Mouse (Mus musculus): ENCODE data around the gene Pigv. TPM values are rescaled to one million over a fixed set of nuclear protein-coding genes. Genes with fewer than 3 reads are reported as not detected.
A peak's percentile ranks its signal among the peaks of the same experiment; 100 is the strongest.

Pigv gene
- polyA plus RNA-seq, 1 experiment from 2014 or later = 11.8 TPM

DNA sequence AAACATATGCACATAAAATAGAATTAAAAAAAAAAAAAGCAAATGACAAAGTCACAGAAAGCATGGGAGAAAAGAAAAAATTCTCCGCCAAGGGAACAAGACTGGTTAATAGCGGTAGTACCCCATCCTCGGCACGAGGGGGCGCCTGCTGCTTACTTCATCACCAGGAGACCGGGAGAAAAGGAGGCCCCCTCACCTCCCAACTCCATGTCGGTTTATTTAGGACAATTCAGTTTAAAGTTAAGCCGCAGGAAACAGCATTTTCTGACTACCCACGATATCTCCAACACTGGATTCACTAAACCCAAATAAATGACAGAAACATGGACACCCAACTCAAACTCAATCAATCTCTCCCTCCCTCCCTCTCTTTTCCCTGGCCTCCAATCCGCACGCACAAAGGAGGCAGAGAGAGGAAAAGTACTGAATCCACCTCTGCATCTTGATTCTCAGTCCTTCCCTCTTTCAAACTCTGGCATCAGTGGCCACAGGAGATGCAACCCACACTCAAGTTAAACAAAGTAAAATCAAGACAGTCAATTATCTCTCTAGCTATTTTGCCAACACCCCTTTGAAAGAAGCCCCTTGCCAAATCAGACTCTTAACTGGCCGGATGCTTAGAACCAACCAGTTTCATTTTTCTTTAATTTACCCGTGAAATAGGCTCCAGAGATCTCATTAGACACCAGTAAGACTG, 1.1 kb downstream of the Pigv start:
- no peaks in the 10 kb centered on the region for H3K9me3 ChIP-seq (replicated peaks)
- peak overlapping the region; percentile 68 for H3K4me2 ChIP-seq
- peaks cover 47% of the 10 kb centered on the region for H3K4me1 ChIP-seq (replicated peaks)
- H3K36me3 ChIP-seq = no peaks in the 10 kb centered on the region
- no peak for ATAC-seq (replicated peaks; ENCODE audit: insufficient number of reproducible peaks, insufficient read depth, low FRiP score, low read depth)
- H3K9ac ChIP-seq = peak overlapping the region; percentile 80
- H3K4me3 ChIP-seq = peak overlapping the region; percentile 67
- peak overlapping the region; percentile 99 for H3K27ac ChIP-seq
- 4% methylated on average over 13 of the region's 13 CpGs for WGBS
- H3K27me3 ChIP-seq = no peaks in the 10 kb centered on the region

DNA sequence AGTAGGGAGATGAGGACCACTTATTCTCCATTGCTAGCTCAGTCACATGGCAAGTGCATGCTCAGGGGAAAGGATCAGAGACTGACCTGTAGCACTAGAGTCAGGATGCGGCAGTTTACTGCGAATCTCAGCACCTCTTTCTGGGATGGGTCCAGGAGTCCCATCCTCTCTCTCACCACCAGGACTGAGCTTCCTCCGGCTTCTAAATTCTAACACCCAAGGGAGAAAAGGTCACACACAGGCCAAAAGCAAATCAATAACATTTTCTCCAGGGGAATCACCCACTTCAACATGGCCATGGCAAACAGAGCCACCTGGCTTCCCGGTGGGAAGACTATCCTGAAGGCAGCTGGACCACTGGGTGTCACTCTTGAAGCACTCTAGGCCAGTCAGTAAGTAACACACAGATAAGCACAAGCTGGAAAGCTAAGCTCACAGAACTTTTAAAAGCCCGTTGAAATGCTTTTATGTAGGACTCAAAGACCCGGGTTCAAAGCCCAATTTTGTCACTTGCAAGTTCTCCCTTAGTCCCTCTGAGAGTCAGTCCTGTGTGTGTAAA, 2.7 kb downstream of the Pigv start:
- H3K27ac ChIP-seq = no peak overlapping the region
- H3K4me1 ChIP-seq (replicated peaks) = peaks cover 31% of the 10 kb centered on the region
- no peak overlapping the region for H3K4me3 ChIP-seq
- no peak overlapping the region for H3K9ac ChIP-seq
- H3K27me3 ChIP-seq = no peaks in the 10 kb centered on the region
- no peaks in the 10 kb centered on the region for H3K9me3 ChIP-seq (replicated peaks)
- no peak overlapping the region for H3K4me2 ChIP-seq
- WGBS = 54% methylated on average over 6 of the region's 6 CpGs
- peaks cover 4% of the 10 kb centered on the region; the same call in 1 of the 2 replicates for H3K36me3 ChIP-seq
- no peak for ATAC-seq (replicated peaks; ENCODE audit: insufficient number of reproducible peaks, insufficient read depth, low FRiP score, low read depth)

GRCm38 (mm10) chr4:133668537-133668936, 3.9 kb downstream of the Pigv start:
- Histone ChIP-seq H3K27ac (no peak overlapping the region), H3K4me3 (no peak overlapping the region), H3K4me2 (no peak overlapping the region), H3K9ac (no peak overlapping the region), H3K27me3 (no peaks in the 10 kb centered on the region), H3K9me3 (replicated peaks) (no peaks in the 10 kb centered on the region), H3K36me3 (peaks cover 8% of the 10 kb centered on the region; the same call in 1 of the 2 replicates), H3K4me1 (replicated peaks) (peaks cover 20% of the 10 kb centered on the region)
- ATAC-seq (replicated peaks; ENCODE audit: insufficient number of reproducible peaks, insufficient read depth, low FRiP score, low read depth) = no peak
- 74% methylated on average over 3 of the region's 3 CpGs for WGBS

GRCm38 (mm10) chr4:133666199-133666598, 6.2 kb downstream of the Pigv start:
- peak overlapping the region; percentile 31; the same call in 1 of the 2 replicates for H3K27ac ChIP-seq
- WGBS = 73% methylated on average over 6 of the region's 6 CpGs

GRCm38 (mm10) chr4:133665118-133665517, 7.3 kb downstream of the Pigv start:
- Histone ChIP-seq H3K27me3 (no peaks in the 10 kb centered on the region), H3K9me3 (replicated peaks) (no peaks in the 10 kb centered on the region), H3K36me3 (peaks cover 16% of the 10 kb centered on the region; the same call in 1 of the 2 replicates), H3K4me3 (no peak overlapping the region), H3K27ac (no peak overlapping the region), H3K4me1 (replicated peaks) (peaks cover 12% of the 10 kb centered on the region), H3K4me2 (no peak overlapping the region), H3K9ac (no peak overlapping the region)
- no peak for ATAC-seq (replicated peaks; ENCODE audit: insufficient number of reproducible peaks, insufficient read depth, low FRiP score, low read depth)
- 62% methylated on average over 11 of the region's 11 CpGs for WGBS

More at GRCm38 (mm10) chr4:133666199-133666598, 6.2 kb downstream of the Pigv start:
- H3K27me3 ChIP-seq = no peaks in the 10 kb centered on the region
- peaks cover 11% of the 10 kb centered on the region for H3K4me1 ChIP-seq (replicated peaks)
- no peak overlapping the region for H3K4me2 ChIP-seq
- no peaks in the 10 kb centered on the region for H3K9me3 ChIP-seq (replicated peaks)
- H3K36me3 ChIP-seq = peaks cover 16% of the 10 kb centered on the region; the same call in 1 of the 2 replicates
- no peak for ATAC-seq (replicated peaks; ENCODE audit: insufficient number of reproducible peaks, insufficient read depth, low FRiP score, low read depth)
- H3K9ac ChIP-seq = no peak overlapping the region
- no peak overlapping the region for H3K4me3 ChIP-seq

DNA sequence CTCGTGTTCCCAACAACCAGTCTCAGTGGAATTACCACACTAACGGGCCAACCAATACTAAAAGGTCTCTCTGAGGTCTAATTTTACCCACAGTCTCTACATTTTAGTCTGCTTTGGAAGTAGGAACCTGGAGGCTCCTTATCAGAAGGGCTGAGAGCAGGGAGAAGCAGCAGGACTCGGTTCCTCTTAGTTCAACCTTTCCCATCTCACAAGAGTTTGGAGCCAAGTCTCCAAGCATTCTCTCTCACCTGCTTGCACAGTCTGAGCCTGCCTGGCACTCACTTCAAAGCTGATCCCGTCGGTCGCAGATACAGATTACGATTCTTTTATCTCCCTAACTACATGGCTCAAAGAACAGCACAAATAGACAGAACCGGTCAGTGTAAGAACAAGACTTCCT, 9.5 kb downstream of the Pigv start:
- Histone ChIP-seq H3K4me1 (replicated peaks) (peaks cover 25% of the 10 kb centered on the region), H3K4me2 (no peak overlapping the region), H3K27ac (no peak overlapping the region), H3K27me3 (no peaks in the 10 kb centered on the region), H3K4me3 (no peak overlapping the region), H3K9me3 (replicated peaks) (no peaks in the 10 kb centered on the region), H3K36me3 (peaks cover 16% of the 10 kb centered on the region; the same call in 1 of the 2 replicates), H3K9ac (no peak overlapping the region)
- WGBS = 64% methylated on average over 8 of the region's 8 CpGs
- no peak for ATAC-seq (replicated peaks; ENCODE audit: insufficient number of reproducible peaks, insufficient read depth, low FRiP score, low read depth)

- H3K9ac ChIP-seq = no peak overlapping the region
- H3K36me3 ChIP-seq = peaks cover 16% of the 10 kb centered on the region; the same call in 1 of the 2 replicates
- no peaks in the 10 kb centered on the region for H3K9me3 ChIP-seq (replicated peaks)
- H3K4me3 ChIP-seq = no peak overlapping the region
- H3K27me3 ChIP-seq = no peaks in the 10 kb centered on the region
- ATAC-seq (replicated peaks; ENCODE audit: insufficient number of reproducible peaks, insufficient read depth, low FRiP score, low read depth) = no peak
- H3K4me1 ChIP-seq (replicated peaks) = peaks cover 25% of the 10 kb centered on the region
- H3K27ac ChIP-seq = no peak overlapping the region
- no peak overlapping the region for H3K4me2 ChIP-seq
- 90% methylated on average over 8 of the region's 8 CpGs for WGBS
Observed at GRCm38 (mm10) chr4:133662421-133662820, 10.0 kb downstream of the Pigv start.

DNA sequence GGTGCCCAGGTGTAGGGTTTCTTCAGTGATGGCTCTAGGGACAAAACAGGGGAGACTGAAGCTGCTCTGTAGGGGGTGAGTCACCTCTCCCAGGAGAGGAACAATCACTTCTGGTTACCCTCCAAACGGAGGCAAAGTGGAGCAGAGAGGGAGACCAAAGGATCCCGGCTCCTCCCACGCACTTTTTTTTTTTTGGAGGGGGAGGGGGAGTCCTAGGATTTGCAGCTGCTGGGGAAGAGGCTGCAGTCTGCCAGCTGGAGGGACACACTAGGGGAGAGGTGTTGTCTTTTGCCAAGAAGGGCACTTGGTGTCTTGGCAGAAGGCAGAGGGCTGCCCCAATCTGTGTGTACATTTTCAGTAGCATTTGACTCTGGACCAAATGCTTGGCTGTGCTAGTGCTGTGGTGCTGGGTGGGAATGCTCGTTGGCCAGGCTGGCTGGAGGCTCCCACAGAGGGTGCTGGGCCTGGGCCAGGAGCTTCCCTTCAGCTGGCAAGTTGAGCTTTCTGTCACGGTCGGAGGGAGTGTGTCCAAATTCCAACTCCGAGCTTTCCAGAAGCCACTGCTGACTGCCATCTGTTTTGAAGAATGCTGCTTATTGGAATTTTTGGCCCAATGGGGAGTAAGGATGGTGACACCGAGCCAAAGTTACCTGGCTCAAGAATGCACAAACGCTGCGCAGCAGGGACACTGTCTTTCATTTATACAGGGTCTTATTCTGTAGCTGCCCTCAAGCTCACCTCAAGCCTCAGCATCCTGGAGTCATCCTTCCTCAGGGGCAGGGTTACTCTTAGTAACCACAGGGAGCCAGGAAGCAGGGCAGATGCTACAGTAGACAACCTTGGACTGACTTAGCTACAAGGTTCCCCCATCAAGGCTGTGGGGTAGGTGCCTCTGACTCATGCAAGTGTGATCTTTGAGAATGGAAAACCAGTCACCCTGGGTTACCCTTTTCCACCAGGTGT, 12.0 kb downstream of the Pigv start:
- H3K4me2 ChIP-seq = peak overlapping the region; percentile 58
- 11% methylated on average over 10 of the region's 10 CpGs for WGBS
- peak overlapping the region; percentile 34 for H3K9ac ChIP-seq
- H3K9me3 ChIP-seq (replicated peaks) = no peaks in the 10 kb centered on the region
- peaks cover 16% of the 10 kb centered on the region; the same call in 1 of the 2 replicates for H3K36me3 ChIP-seq
- peak overlapping the region; percentile 35 for H3K4me3 ChIP-seq
- H3K27me3 ChIP-seq = no peaks in the 10 kb centered on the region
- H3K4me1 ChIP-seq (replicated peaks) = peaks cover 25% of the 10 kb centered on the region
- peak overlapping the region; percentile 92 for H3K27ac ChIP-seq
- ATAC-seq (replicated peaks; ENCODE audit: insufficient number of reproducible peaks, insufficient read depth, low FRiP score, low read depth) = peak; percentile 85

DNA sequence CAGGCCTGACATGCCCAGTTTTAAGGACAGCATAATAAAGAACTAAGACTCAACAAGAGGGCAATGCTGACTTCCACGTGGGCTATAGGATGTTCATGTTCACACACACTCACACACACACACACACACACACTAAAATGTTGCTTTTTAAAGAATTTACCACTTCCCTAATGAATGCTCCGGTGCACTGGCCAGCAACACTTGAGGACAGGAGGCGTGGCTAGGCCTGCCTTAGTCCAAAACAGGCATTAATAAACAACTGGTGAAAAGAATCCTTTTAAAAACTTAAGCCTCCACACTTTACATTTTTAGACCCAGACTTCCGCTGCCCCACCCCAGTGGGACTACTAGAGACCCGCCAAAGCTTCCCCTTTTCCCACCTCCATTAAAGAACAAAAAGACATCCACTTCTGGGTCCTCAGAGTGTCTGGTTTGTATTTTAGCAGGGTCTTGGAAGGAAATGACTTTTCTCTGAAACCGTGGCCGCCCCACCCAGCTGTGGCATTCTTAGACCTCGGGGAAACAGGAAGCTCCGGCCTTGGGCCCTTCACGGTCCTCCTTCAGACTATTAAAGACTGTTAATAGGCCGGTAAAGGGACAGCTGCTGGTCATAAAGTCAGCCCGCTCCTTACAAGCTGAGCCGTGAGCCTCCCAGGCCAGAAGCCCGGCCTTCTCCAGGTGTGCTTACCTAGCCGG, 12.8 kb downstream of the Pigv start:
- Histone ChIP-seq H3K9ac (peak overlapping the region; percentile 34), H3K4me2 (peak overlapping the region; percentile 58), H3K9me3 (replicated peaks) (no peaks in the 10 kb centered on the region), H3K27ac (peak overlapping the region; percentile 92), H3K27me3 (no peaks in the 10 kb centered on the region), H3K36me3 (peaks cover 11% of the 10 kb centered on the region; the same call in 1 of the 2 replicates), H3K4me3 (peak overlapping the region; percentile 35), H3K4me1 (replicated peaks) (peaks cover 25% of the 10 kb centered on the region)
- WGBS = 18% methylated on average over 15 of the region's 15 CpGs
- ATAC-seq (replicated peaks; ENCODE audit: insufficient number of reproducible peaks, insufficient read depth, low FRiP score, low read depth) = peak; percentile 12; the same call in 1 of the 2 replicates

GRCm38 (mm10) chr4:133658729-133659128, 13.7 kb downstream of the Pigv start:
- no peak overlapping the region for H3K4me2 ChIP-seq
- H3K27me3 ChIP-seq = no peaks in the 10 kb centered on the region
- H3K9me3 ChIP-seq (replicated peaks) = no peaks in the 10 kb centered on the region
- H3K4me3 ChIP-seq = no peak overlapping the region
- 59% methylated on average over 2 of the region's 2 CpGs for WGBS
- ATAC-seq (replicated peaks; ENCODE audit: insufficient number of reproducible peaks, insufficient read depth, low FRiP score, low read depth) = no peak
- H3K4me1 ChIP-seq (replicated peaks) = peaks cover 25% of the 10 kb centered on the region
- peak overlapping the region; percentile 92; the same call in 1 of the 2 replicates for H3K27ac ChIP-seq
- H3K9ac ChIP-seq = no peak overlapping the region
- H3K36me3 ChIP-seq = peaks cover 7% of the 10 kb centered on the region; the same call in 1 of the 2 replicates

Measured in heart, embryonic 15.5 days (tissue).